Mouse (Mus musculus): ENCODE data around the gene Lyrm9. TPM values are rescaled to one million over a fixed set of nuclear protein-coding genes. Genes with fewer than 3 reads are reported as not detected.
A peak's percentile ranks its signal among the peaks of the same experiment; 100 is the strongest.

Gene Lyrm9
- 13.9 and 14.8 TPM in 2 replicates for polyA plus RNA-seq (2014; fragmentation: Nextera tagmentation; extraction: Ambion mirVana)

- DNase-seq, result peak; percentile 94
- Histone ChIP-seq H3K27ac (ENCODE audit: low read depth) (peak within 1 kb of the TSS; percentile 58; the same call in 1 of the 2 replicates), H3K4me3 (ENCODE audit: low read depth, low read length) (peak within 1 kb of the TSS; percentile 64), H3K27me3 (ENCODE audit: insufficient read depth, low read length) (no peaks in the 10 kb centered on the region), H3K4me1 (ENCODE audit: insufficient read depth) (no peaks in the 10 kb centered on the region), H3K4me2 (peak within 1 kb of the TSS; percentile 87), H3K9ac (peak within 1 kb of the TSS; percentile 65), H3K36me3 (ENCODE audit: insufficient read depth) (no peaks in the 10 kb centered on the region), H3K9me3 (ENCODE audit: low read depth, low read length) (no peaks in the 10 kb centered on the region)
- peak; percentile 92 for TF ChIP-seq CTCF (IDR thresholded peaks at IDR 0.05; ENCODE audit: low read depth)
- under 1% methylated on average over 51 of the region's 51 CpGs for WGBS
- ATAC-seq (ENCODE audit: insufficient read depth), result peak; percentile 82
Measured at GRCm38 (mm10) chr11:78826442-78827013, at the start of gene Lyrm9. Lyrm9 (plus strand) TSS chr11:78826584.

- WGBS, result 52% methylated on average over 10 of the region's 10 CpGs
- no peak overlapping the region for H3K27ac ChIP-seq (ENCODE audit: low read depth)
- H3K36me3 ChIP-seq (ENCODE audit: insufficient read depth), result no peaks in the 10 kb centered on the region
- no peak for ATAC-seq (ENCODE audit: insufficient read depth)
- no peak overlapping the region for H3K4me3 ChIP-seq (ENCODE audit: low read depth, low read length)
- H3K27me3 ChIP-seq (ENCODE audit: insufficient read depth, low read length), result no peaks in the 10 kb centered on the region
- no peak overlapping the region for H3K9ac ChIP-seq
- H3K4me2 ChIP-seq, result no peak overlapping the region
- no peak for DNase-seq
- no peaks in the 10 kb centered on the region for H3K9me3 ChIP-seq (ENCODE audit: low read depth, low read length)
- H3K4me1 ChIP-seq (ENCODE audit: insufficient read depth), result no peaks in the 10 kb centered on the region
- no peak for TF ChIP-seq CTCF (IDR thresholded peaks at IDR 0.05; ENCODE audit: low read depth)
Measured at GRCm38 (mm10) chr11:78777851-78778680, 48.3 kb upstream of the Lyrm9 start.

DNA sequence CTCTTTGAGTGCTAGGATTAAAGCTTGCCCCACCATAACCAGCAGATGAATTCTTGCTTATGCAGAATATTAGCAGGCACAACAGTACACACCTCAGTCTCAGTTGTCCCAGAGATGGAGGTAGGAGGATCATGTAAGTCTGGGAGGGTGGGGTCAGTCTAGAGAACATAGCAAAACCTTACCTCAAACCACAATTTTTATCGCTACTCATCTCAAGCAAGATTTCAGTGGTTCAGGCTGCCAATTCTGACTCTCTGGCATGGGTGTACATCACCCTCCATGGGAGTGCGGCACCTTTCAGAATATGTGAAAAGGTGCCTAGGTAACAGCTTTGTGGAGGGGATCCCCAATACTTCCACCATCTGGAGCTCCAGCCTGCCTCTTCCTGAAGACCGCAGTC is 46.4 kb upstream of the Lyrm9 start:
- Histone ChIP-seq H3K4me3 (ENCODE audit: low read depth, low read length) (no peak overlapping the region), H3K9ac (no peak overlapping the region), H3K4me1 (ENCODE audit: insufficient read depth) (no peaks in the 10 kb centered on the region), H3K9me3 (ENCODE audit: low read depth, low read length) (no peaks in the 10 kb centered on the region), H3K4me2 (no peak overlapping the region), H3K36me3 (ENCODE audit: insufficient read depth) (no peaks in the 10 kb centered on the region), H3K27ac (ENCODE audit: low read depth) (no peak overlapping the region), H3K27me3 (ENCODE audit: insufficient read depth, low read length) (no peaks in the 10 kb centered on the region)
- WGBS, result 97% methylated on average over 3 of the region's 3 CpGs
- ATAC-seq (ENCODE audit: insufficient read depth), result no peak
- no peak for TF ChIP-seq CTCF (IDR thresholded peaks at IDR 0.05; ENCODE audit: low read depth)
- DNase-seq, result no peak

DNA sequence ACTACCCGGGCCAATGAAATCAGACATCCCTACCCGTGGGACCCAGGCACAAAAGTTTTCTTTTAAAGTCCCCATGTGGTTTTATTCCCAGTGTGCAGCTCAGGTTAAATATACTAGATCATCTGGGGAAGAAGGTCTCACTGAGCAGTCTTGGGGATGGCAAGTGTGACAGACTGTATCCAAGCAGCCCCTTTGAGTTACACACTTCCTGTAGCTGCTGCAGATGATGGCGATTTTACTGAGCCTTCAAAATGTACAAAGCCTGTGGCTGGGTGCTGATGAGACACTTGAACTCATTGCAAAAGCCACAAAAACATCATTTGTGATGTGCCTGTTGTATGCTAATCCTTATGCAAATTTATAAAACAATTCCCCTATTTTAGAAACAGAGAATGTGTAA is 45.8 kb upstream of the Lyrm9 start:
- Histone ChIP-seq H3K9ac (no peak overlapping the region), H3K4me1 (ENCODE audit: insufficient read depth) (no peaks in the 10 kb centered on the region), H3K4me2 (no peak overlapping the region), H3K36me3 (ENCODE audit: insufficient read depth) (no peaks in the 10 kb centered on the region), H3K27me3 (ENCODE audit: insufficient read depth, low read length) (no peaks in the 10 kb centered on the region), H3K4me3 (ENCODE audit: low read depth, low read length) (no peak overlapping the region), H3K27ac (ENCODE audit: low read depth) (no peak overlapping the region), H3K9me3 (ENCODE audit: low read depth, low read length) (no peaks in the 10 kb centered on the region)
- ATAC-seq (ENCODE audit: insufficient read depth) (no peak), DNase-seq (no peak)
- WGBS, result 72% methylated on average over 3 of the region's 3 CpGs
- no peak for TF ChIP-seq CTCF (IDR thresholded peaks at IDR 0.05; ENCODE audit: low read depth)

DNA sequence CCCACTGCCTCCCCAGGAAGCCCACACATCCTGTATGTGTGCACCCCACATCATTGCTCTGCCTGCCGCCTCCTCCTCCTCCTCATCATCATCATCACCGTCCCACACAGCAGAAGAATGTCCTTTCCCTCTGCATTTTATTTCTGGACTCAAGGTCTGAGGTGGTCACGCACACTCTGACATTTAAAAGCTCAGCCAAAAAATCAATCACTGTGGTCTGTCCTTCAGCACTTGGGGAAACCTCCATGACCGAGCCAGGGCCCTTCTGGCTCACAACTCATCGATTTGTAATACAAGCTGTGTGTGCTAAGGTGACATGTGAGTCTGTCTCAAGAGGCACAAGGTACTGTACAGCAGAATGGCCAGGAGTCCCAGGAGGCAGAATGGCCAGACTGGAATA is 44.1 kb upstream of the Lyrm9 start:
- no peak overlapping the region for H3K4me3 ChIP-seq (ENCODE audit: low read depth, low read length)
- H3K4me1 ChIP-seq (ENCODE audit: insufficient read depth), result no peaks in the 10 kb centered on the region
- ATAC-seq (ENCODE audit: insufficient read depth), result no peak
- H3K27ac ChIP-seq (ENCODE audit: low read depth), result no peak overlapping the region
- H3K9me3 ChIP-seq (ENCODE audit: low read depth, low read length), result no peaks in the 10 kb centered on the region
- WGBS, result 54% methylated on average over 5 of the region's 5 CpGs
- H3K4me2 ChIP-seq, result no peak overlapping the region
- H3K36me3 ChIP-seq (ENCODE audit: insufficient read depth), result no peaks in the 10 kb centered on the region
- no peak for TF ChIP-seq CTCF (IDR thresholded peaks at IDR 0.05; ENCODE audit: low read depth)
- no peaks in the 10 kb centered on the region for H3K27me3 ChIP-seq (ENCODE audit: insufficient read depth, low read length)
- H3K9ac ChIP-seq, result no peak overlapping the region
- no peak for DNase-seq

- H3K9ac ChIP-seq, result no peak overlapping the region
- no peaks in the 10 kb centered on the region for H3K36me3 ChIP-seq (ENCODE audit: insufficient read depth)
- DNase-seq, result no peak
- no peaks in the 10 kb centered on the region for H3K4me1 ChIP-seq (ENCODE audit: insufficient read depth)
- WGBS, result 62% methylated on average over 9 of the region's 9 CpGs
- ATAC-seq (ENCODE audit: insufficient read depth), result no peak
- no peak overlapping the region for H3K4me2 ChIP-seq
- no peaks in the 10 kb centered on the region for H3K9me3 ChIP-seq (ENCODE audit: low read depth, low read length)
- H3K27ac ChIP-seq (ENCODE audit: low read depth), result no peak overlapping the region
- no peaks in the 10 kb centered on the region for H3K27me3 ChIP-seq (ENCODE audit: insufficient read depth, low read length)
- H3K4me3 ChIP-seq (ENCODE audit: low read depth, low read length), result no peak overlapping the region
- TF ChIP-seq CTCF (IDR thresholded peaks at IDR 0.05; ENCODE audit: low read depth), result no peak
Measured at GRCm38 (mm10) chr11:78782791-78783347, 43.5 kb upstream of the Lyrm9 start.

GRCm38 (mm10) chr11:78786013-78786431 is 40.4 kb upstream of the Lyrm9 start:
- Histone ChIP-seq H3K4me1 (ENCODE audit: insufficient read depth) (no peaks in the 10 kb centered on the region), H3K4me2 (no peak overlapping the region), H3K27ac (ENCODE audit: low read depth) (no peak overlapping the region), H3K4me3 (ENCODE audit: low read depth, low read length) (no peak overlapping the region), H3K9me3 (ENCODE audit: low read depth, low read length) (no peaks in the 10 kb centered on the region), H3K9ac (no peak overlapping the region), H3K27me3 (ENCODE audit: insufficient read depth, low read length) (no peaks in the 10 kb centered on the region), H3K36me3 (ENCODE audit: insufficient read depth) (no peaks in the 10 kb centered on the region)
- ATAC-seq (ENCODE audit: insufficient read depth) (no peak), DNase-seq (no peak)
- 14% methylated on average over 7 of the region's 7 CpGs for WGBS
- TF ChIP-seq CTCF (IDR thresholded peaks at IDR 0.05; ENCODE audit: low read depth), result no peak

All from lung, embryonic 14.5 days (tissue).